ENCODE assay signal across 9 mouse cellular contexts in genomic region chr10:119452698-119453097, GRCm38 (mm10). TPM values are rescaled to one million over a fixed set of nuclear protein-coding genes. Genes with fewer than 3 reads are reported as not detected.
DNase-seq lines count a peak whose midpoint lies in the region; ATAC-seq and TF ChIP-seq lines count a peak whose summit lies in the region.
"Had no signal": no experiment of that assay in that cellular context is flagged by ENCODE, and none has a peak within 500 bp of the region (broad histone marks: within the 10 kb centered on the region; RNA-seq: fewer than 3 reads in every experiment).

No protein-coding gene starts in this region.

- H3K9ac ChIP-seq in heart, embryonic 12.5 days = no peak overlapping the region; the same call in 1 of the 2 replicates
- H3K9ac ChIP-seq in forebrain, postnatal 0 days = no peak overlapping the region
- no peak overlapping the region for H3K9ac ChIP-seq in liver, embryonic 13.5 days

- H3K36me3 ChIP-seq in heart, embryonic 12.5 days = no peaks in the 10 kb centered on the region
- no peaks in the 10 kb centered on the region for H3K36me3 ChIP-seq in forebrain, postnatal 0 days (ENCODE audit: insufficient read depth)
- no peaks in the 10 kb centered on the region for H3K36me3 ChIP-seq in liver, embryonic 13.5 days

- H3K9me3 ChIP-seq in heart, embryonic 12.5 days (replicated peaks) = no peaks in the 10 kb centered on the region
- H3K9me3 ChIP-seq in forebrain, postnatal 0 days (ENCODE audit: low read length) = no peaks in the 10 kb centered on the region
- no peaks in the 10 kb centered on the region for H3K9me3 ChIP-seq in liver, embryonic 13.5 days (replicated peaks)

- whole genome bisulfite sequencing in heart, embryonic 12.5 days = 36% methylated on average over 5 of the region's 5 CpGs
- 33% methylated on average over 5 of the region's 5 CpGs for WGBS in forebrain, postnatal 0 days
- 22% methylated on average over 5 of the region's 5 CpGs for WGBS in liver, embryonic 13.5 days (ENCODE audit: insufficient replicate concordance)

- DNase-seq in heart, adult 9 months (ENCODE audit: low spot score in 2 of 2) = no peak
- peak; percentile 25 for DNase-seq in R1 (ENCODE audit: low read depth, low spot score)
- DNase-seq in forebrain, postnatal 0 days = peak; percentile 20
- DNase-seq in liver, embryonic 13.5 days = no peak
- no peak for DNase-seq in embryo, embryonic 9.5 days (ENCODE audit: extremely low spot score)
- DNase-seq in Muller cell, postnatal 12 days (ENCODE audit: inconsistent ontology term) = no peak
- no peak for DNase-seq in spleen, postnatal 36 days (ENCODE audit: low spot score in 2 of 2)

- peaks cover 3% of the 10 kb centered on the region; the same call in 1 of the 2 replicates for H3K27me3 ChIP-seq in heart, embryonic 12.5 days (replicated peaks)
- no peaks in the 10 kb centered on the region for H3K27me3 ChIP-seq in forebrain, postnatal 0 days (ENCODE audit: insufficient read depth, low read length)
- H3K27me3 ChIP-seq in liver, embryonic 13.5 days = peaks cover 50% of the 10 kb centered on the region

- ATAC-seq in heart, embryonic 12.5 days (ENCODE audit: insufficient number of reproducible peaks, low FRiP score) = no peak
- ATAC-seq in forebrain, postnatal 0 days = no peak
- ATAC-seq in liver, embryonic 13.5 days (ENCODE audit: low read depth) = no peak

- no peak for TF ChIP-seq CTCF in forebrain, postnatal 0 days (IDR thresholded peaks at IDR 0.05; ENCODE audit: low read depth)

- H3K4me2 ChIP-seq in heart, embryonic 12.5 days = peak overlapping the region; percentile 99
- H3K4me2 ChIP-seq in forebrain, postnatal 0 days (ENCODE audit: low read depth) = peak overlapping the region; percentile 90
- H3K4me2 ChIP-seq in liver, embryonic 13.5 days = 0 out of 2 replicates have a peak overlapping the region, but pooled peaks have one; percentile 64

- peaks cover 12% of the 10 kb centered on the region for H3K4me1 ChIP-seq in heart, embryonic 12.5 days (replicated peaks)
- H3K4me1 ChIP-seq in forebrain, postnatal 0 days (ENCODE audit: insufficient read depth) = no peaks in the 10 kb centered on the region; the same call in 1 of the 2 replicates
- no peaks in the 10 kb centered on the region for H3K4me1 ChIP-seq in liver, embryonic 13.5 days (replicated peaks)

- H3K4me3 ChIP-seq in heart, embryonic 12.5 days = peak overlapping the region; percentile 82
- H3K4me3 ChIP-seq in forebrain, postnatal 0 days (ENCODE audit: low read depth, low read length) = peak overlapping the region; percentile 82
- no peak overlapping the region for H3K4me3 ChIP-seq in liver, embryonic 13.5 days (replicated peaks)

- H3K27ac ChIP-seq in heart, embryonic 12.5 days (ENCODE audit: poor library complexity, severe bottlenecking) = no peak overlapping the region
- H3K27ac ChIP-seq in forebrain, postnatal 0 days (ENCODE audit: low read depth, low read length) = no peak overlapping the region
- no peak overlapping the region for H3K27ac ChIP-seq in liver, embryonic 13.5 days

RNA-seq across cellular contexts. Expression of gene Grip1, which starts 0.9 kb away (rescaled TPM):
- polyA plus RNA-seq in heart, embryonic 12.5 days (2016; fragmentation: Nextera tagmentation; extraction: Ambion mirVana) = 3.1 and 3.9 TPM in 2 replicates
- 34.2 and 34.5 TPM in 2 replicates for total RNA-seq in forebrain, postnatal 0 days (2014; rRNA removed)
- polyA plus RNA-seq in forebrain, postnatal 0 days (2015; fragmentation: Nextera tagmentation; extraction: Ambion mirVana) = 11.4 and 14.8 TPM in 2 replicates
- 0.57 and 0.58 TPM in 2 replicates for polyA plus RNA-seq in liver, embryonic 13.5 days (2015; fragmentation: Nextera tagmentation; extraction: Ambion mirVana)
- total RNA-seq: monocyte, adult 5-6 weeks had no signal

Comparison
In these comparisons a context has a peak if more than half of its experiments do, and no peak if none do; other contexts are left out.
1. DNase-seq: peak in R1 (single experiment) and forebrain, postnatal 0 days (single experiment); none in heart, adult 9 months (0 of 2), liver, embryonic 13.5 days (single experiment), embryo, embryonic 9.5 days (single experiment), Muller cell, postnatal 12 days (single experiment) and spleen, postnatal 36 days (0 of 2).
2. Peak in every context shown above with its lines, with median percentiles within 50 percentile points of each other: H3K4me2 ChIP-seq.